Mouse (Mus musculus): ENCODE data around the gene Cachd1.

Cachd1 gene

DNA sequence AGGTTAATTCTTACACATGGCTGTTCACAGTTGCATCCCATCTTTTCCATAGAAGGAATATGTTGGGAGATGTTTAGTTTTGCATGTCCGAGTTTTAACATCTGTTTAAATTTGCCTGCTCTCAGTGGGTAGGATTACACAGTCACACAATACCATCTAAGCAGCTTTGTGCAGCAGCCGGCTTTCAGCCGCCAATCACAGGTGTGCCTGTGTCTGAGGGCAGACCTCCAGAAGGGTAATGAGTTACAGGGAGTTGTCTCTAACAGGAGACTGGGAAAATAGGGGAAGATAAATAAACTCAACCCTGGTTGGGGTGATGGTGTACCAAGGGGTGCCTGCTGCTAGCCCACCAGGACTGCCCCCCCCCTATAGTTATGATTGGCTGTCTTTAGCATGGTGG, 299.9 kb downstream of the Cachd1 start:
- DNase-seq = no peak

Data from kidney, adult 11 months (tissue).